Mouse (Mus musculus) lung, adult 10 weeks (tissue): ENCODE data around the gene Ankrd52. TPM values are rescaled to one million over a fixed set of nuclear protein-coding genes. Genes with fewer than 3 reads are reported as not detected.

ENCODE experiments used
- polyA plus RNA-seq: library from polyadenylated mRNA; stranded (reverse); fragments of 350-450 nt; fragmentation: Illumina TruSeq; extraction: RNeasy Lipid Tissue Mini Kit (QIAGEN cat#74804); gene quantifications from one replicate; pipeline ENCODE4 v1.2.3, GENCODE M21; 2014; ENCODE audit warnings: low read depth, low replicate concordance; ENCODE audit not compliant: insufficient read depth

The Ankrd52 gene
- polyA plus RNA-seq: 3.1 TPM

GRCm38 (mm10) chr10:128376455-128377211 is at the start of gene Ankrd52:
Gene Ankrd52 (plus strand): TSS chr10:128377115.

GRCm38 (mm10) chr10:128337306-128338181 is 39.4 kb upstream of the Ankrd52 start, which contains the start of gene Cs:
Gene Cs (plus strand): TSS chr10:128337734.

GRCm38 (mm10) chr10:128368402-128369217 is 8.3 kb upstream of the Ankrd52 start, which contains the start of gene Coq10a:
Gene Coq10a (minus strand): TSS chr10:128368997.

GRCm38 (mm10) chr10:128401056-128401455 is 24.1 kb downstream of the Ankrd52 start, which contains the start of gene Slc39a5:
Gene Slc39a5 (minus strand): TSS chr10:128401229.

DNA sequence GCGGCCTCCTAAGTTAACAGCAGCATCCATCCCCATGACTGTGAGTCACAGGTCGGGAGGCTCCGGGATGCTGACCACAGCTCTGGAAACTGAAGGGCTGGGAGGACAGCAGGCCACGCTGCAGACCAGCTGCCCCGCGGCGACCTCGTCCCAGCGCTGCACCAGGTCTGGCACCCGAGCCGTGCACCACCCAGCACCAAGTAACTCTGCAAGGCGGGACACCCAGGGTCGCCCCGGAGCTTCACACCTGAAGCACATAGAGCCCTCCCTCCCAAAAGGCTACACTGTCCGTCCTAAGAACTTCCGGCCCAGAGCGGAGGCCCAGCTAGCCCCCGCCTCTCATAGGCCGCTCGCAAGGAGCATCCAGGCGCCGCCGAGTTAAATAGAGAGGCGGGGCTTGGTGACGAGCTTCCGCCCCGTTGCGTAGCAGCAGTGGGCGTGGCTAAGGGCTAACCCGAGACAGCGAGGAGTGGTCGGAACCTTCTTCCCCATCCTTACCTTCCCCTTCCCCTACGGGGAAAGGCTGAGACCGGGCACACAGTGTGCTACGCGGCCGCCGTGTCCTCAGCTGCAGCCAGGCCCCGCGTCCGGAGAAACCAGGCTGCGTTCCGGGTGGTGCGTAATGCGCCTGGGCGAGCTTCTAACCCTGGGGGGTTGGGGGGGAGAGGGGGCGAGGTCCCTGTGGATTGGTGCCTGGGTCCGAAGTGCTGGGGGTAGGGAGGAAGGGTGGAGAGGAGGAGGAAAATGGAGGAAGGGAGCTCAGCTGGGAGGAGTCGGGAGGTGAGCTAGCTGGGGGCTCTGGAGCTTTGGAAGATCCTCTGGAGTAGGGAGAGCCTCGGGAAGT is 34.5 kb downstream of the Ankrd52 start, which contains the start of the genes Nabp2 and Rnf41:
Nabp2 (minus strand) TSS at position 282 of the 844 bp plus-strand sequence.
Rnf41 (plus strand) TSS at position 447 of the 844 bp plus-strand sequence.

Other genes starting within 250 kb of the Ankrd52 start
- gene Rbms2, start 196.8 kb upstream of the Ankrd52 start, polyA plus RNA-seq: 47.3 TPM
- 0.59 TPM for gene Gls2, start 182.7 kb upstream of the Ankrd52 start, polyA plus RNA-seq
- gene Spryd4, start 165.3 kb upstream of the Ankrd52 start, polyA plus RNA-seq: 8.9 TPM
- gene Mip, start 151.3 kb upstream of the Ankrd52 start, polyA plus RNA-seq: not detected
- gene Timeless, start 145.1 kb upstream of the Ankrd52 start, polyA plus RNA-seq: 10.7 TPM
- not detected for gene Apon, start 123.0 kb upstream of the Ankrd52 start, polyA plus RNA-seq
- 0.19 TPM for gene Apof, start 108.4 kb upstream of the Ankrd52 start, polyA plus RNA-seq
- 11.8 TPM for gene Stat2, start 106.6 kb upstream of the Ankrd52 start, polyA plus RNA-seq
- not detected for gene Il23a, start 78.4 kb upstream of the Ankrd52 start, polyA plus RNA-seq
- 7.8 TPM for gene Pan2, start 73.8 kb upstream of the Ankrd52 start, polyA plus RNA-seq
- 144 TPM for gene Cnpy2, start 54.7 kb upstream of the Ankrd52 start, polyA plus RNA-seq
- gene Cs, start 39.4 kb upstream of the Ankrd52 start, polyA plus RNA-seq: 59.3 TPM
- gene Coq10a, start 8.1 kb upstream of the Ankrd52 start, polyA plus RNA-seq: 24.4 TPM
- gene Slc39a5, start 24.1 kb downstream of the Ankrd52 start, polyA plus RNA-seq: not detected
- 47.4 TPM for gene Nabp2, start 34.4 kb downstream of the Ankrd52 start, polyA plus RNA-seq
- 22.4 TPM for gene Rnf41, start 34.5 kb downstream of the Ankrd52 start, polyA plus RNA-seq
- gene Smarcc2, start 82.1 kb downstream of the Ankrd52 start, polyA plus RNA-seq: 27.3 TPM
- gene Myl6, start 117.0 kb downstream of the Ankrd52 start, polyA plus RNA-seq: 2,837 TPM
- 1.4 TPM for gene Myl6b, start 121.6 kb downstream of the Ankrd52 start, polyA plus RNA-seq
- 39.2 TPM for gene Esyt1, start 148.8 kb downstream of the Ankrd52 start, polyA plus RNA-seq
- 9.3 TPM for gene Zc3h10, start 170.7 kb downstream of the Ankrd52 start, polyA plus RNA-seq
- gene Rpl41, start 172.2 kb downstream of the Ankrd52 start, polyA plus RNA-seq: 3,755 TPM
- gene Pa2g4, start 188.9 kb downstream of the Ankrd52 start, polyA plus RNA-seq: 45.1 TPM
- gene Erbb3, start 212.5 kb downstream of the Ankrd52 start, polyA plus RNA-seq: 8.0 TPM
- 720 TPM for gene Rps26, start 249.6 kb downstream of the Ankrd52 start, polyA plus RNA-seq